Mouse (Mus musculus) megakaryocyte progenitor cell, adult 5-6 weeks (primary cell): ENCODE measurements around the gene Rpf1. TPM values are rescaled to one million over a fixed set of nuclear protein-coding genes. Genes with fewer than 3 reads are reported as not detected.

ENCODE experiments used
- ATAC-seq: replicated peaks from 2 replicates; pipeline ENCODE4 v1.8.0; 2016; ENCODE audit warnings: mild to moderate bottlenecking, moderate TSS enrichment, inconsistent platforms; ENCODE audit not compliant: poor library complexity
- total RNA-seq, 2 experiments: library from RNA; stranded (forward) in 1 of 2; stranded (reverse) in 1 of 2; fragments of 157-497, 149-512 nt in 1 of 2; fragments of 200-1000 nt in 1 of 2; gene quantifications; 2 replicates each; pipeline versions ENCODE4 v1.2.3 to v1.2.4; 2015 to 2017

Rpf1 gene
- total RNA-seq, 2 experiments from 2014 or later, result 81.8 to 90.2 TPM

DNA sequence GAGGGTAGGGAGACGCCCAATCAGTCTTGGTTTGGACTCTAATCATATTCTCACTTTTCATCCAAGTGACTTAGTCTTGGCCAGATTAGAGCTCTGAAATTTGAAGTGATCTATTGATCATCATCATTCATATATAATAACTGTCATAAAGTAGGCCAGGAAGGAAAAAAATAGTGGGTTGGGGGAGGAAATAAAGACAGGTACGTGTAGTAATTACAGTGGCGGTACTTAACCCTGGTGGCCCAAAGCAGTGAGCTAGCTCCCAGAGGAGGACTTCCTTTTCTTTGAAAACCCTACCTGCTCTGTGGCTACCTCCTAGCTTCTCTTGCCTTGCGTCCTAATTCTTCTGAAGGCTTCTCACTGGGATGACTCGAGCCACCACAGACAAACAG lies 20.4 kb downstream of the Rpf1 start:
- ATAC-seq, result 0 out of 2 replicates have a peak, but pooled peaks have one; percentile 27

DNA sequence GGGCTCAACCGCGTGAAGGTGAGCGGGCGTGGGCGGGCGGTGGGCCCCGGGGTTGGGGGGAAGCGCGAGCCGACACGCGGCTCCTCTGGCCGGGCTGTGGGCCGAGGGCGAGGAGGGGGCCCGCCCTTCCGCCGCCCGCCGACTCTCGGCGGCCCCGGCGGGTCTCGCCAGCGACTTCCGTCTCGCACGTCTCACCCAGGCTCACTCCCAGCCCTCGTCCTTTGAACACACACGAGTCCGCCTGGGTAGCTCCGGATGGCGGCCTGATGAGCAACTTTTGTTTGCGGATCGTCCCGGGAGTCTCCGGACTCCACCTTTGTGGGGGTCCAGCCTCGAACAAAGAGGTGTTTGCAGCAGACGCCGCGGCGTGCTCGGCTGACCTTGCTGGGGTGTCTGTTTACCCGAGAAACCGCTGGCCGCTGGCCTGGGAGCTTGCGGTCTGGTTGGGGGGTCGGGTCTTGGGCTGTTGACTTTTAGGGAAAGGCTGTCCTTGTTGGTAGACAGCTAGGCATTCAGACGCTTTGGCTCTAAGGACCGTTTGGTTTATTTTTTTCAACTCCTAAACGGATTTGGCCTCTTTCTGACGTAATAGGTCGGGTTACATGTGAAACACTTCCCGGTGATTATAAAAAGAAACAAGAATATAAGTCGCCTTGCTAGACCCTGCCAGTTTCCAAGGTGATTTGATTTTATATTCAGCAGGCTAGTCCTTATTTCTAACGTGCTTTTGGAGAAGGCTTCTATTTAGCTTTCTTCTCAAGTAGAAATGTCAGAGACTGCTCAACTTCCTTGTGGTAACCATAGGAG lies 21.0 kb downstream of the Rpf1 start:
- peak; percentile 37 for ATAC-seq

DNA sequence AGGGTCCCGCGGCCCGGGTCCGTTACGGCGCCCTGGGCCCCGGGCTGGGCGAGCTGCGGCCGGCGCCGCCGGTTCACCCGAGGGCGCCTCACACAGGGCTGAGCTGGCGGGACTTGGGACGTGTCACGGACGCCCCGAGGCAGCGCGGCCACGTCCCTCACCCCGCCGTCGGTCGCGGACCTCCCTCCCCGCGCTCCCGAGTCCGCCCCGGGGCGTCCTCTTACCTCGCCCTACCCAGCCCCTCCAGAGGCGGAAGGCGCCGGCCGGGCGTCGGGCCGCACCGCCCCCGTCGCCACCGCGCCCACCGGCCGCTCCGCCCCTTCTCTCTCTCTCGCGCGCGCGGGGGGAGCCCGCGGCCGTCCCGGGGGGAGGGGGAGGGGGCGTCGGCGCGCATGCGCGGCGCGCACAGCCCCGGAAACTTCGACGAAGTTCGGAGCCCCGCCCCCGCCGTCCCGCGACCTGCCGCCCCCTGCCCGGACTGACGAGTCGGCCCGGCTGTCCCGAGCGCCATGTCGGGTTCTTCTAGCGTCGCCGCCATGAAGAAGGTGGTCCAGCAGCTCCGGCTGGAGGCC lies 21.7 kb downstream of the Rpf1 start, which contains the start of the genes Spata1 and Gng5:
Gene Spata1 (minus strand): TSS at position 323 of the 572 bp plus-strand sequence.
Gene Gng5 (plus strand): TSS at position 377 of the 572 bp plus-strand sequence.
- ATAC-seq, result peak; percentile 83

DNA sequence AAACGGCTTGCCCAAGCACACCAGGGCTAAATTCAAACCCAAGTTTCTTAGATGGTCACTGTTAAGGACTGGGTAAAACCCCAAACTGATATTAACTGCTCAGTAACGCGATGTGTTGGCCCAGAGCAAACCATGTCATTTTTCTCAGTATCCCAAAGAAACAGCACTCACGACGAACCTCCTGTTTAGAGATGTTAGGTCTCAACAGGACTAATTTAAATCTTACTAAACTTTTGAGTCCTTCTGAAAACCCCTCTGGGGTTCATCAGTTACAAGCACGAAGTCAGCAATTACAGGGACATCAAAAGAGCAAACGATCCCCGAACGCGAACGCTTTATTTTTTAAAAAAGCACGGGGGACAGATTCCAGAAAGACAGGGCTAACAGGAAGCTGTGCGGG lies 22.2 kb downstream of the Rpf1 start:
- ATAC-seq, result no peak

DNA sequence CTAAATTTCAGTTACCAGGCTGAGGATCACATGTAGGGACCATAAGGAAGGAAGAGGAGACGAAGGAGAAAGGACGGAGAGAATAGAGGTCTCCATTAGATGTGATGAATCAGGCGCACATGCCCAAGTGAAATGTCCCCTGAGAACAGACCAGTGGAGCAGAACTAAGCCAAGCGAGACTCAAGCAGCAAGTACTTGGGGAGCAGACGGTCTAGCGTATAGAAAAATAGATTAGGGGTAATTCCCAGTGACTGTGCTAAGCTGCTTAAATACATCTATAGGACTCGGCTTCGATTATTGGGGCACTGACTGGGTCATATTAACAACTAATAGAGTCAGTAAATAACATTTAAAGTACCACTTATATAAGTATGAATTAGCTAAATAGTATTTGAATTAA lies 26.3 kb downstream of the Rpf1 start:
- no peak for ATAC-seq

DNA sequence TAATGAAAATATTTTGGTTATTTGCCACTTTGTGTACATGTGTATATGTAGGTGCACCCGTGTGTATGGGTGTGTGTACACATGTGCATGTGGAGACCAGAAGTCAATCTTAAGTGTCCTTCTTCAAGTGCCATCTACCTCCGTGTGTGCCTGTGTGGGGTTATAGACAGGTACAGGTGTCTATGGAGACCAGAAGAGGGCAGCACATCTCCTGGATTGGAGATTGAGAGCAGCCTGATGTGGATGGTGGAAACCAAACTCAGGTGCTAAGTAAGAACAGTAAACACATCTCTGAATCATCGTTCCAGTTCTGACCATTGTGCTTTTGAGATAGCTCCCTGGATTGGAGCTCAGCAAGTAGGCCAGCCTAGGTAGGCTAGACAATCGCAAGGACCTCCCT lies 34.8 kb downstream of the Rpf1 start:
- ATAC-seq, result peak; percentile 42; the same call in 1 of the 2 replicates

DNA sequence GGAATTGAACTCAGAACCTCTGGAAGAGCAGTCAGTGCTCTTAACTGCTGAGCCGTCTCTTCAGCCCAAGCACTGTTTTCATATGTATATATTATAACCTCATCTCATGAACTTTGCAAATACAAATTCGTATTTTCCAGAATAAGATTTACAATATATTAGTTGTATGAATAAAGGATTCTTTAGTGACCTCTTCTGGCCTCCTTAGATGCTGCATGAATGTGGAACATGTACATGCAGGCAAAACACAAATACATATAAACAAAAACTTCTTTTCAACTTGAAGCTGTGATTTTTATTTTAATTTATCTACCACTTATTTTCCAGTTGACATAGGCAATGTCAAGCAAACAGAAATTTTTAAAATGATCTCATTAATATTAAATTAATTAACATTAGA lies 39.2 kb downstream of the Rpf1 start:
- ATAC-seq, result no peak

DNA sequence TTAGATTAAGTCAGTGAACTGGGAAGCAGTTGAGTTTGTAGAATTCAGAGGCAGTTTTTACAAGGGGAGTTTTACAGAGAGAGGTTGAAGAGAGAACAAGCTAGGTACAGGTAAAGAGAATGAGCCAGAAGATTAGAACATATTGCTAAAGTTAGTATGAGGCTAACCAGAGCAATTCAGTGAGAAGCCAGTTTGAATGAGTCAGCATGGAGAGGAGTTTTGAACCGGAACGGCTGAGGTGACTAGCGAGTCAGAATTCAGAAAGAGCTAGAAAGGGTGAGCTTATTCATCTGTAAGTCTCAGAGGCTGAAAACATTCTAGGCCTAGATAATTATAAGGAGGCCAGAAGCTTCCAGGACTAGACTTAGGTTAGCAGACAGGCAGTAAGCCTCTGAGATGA lies 46.8 kb downstream of the Rpf1 start:
- no peak for ATAC-seq

DNA sequence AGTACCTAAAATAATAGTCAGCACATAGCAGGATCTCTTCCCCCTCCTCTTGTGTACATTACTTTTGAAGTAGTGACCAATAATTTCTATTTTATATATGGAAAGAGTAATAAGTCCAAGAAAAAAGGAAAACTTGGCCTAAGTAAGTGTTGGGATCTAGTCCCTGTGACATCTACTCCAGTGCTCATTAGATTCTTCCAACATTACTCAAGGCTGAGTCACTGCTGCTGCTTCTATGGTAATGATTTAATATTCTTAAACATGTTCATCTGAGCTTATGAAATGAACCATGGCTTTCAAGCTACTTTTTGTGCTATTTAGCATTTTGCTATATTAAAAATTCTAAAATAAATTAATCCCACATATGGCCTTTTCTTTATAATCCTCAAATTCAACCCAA lies 47.5 kb downstream of the Rpf1 start:
- no peak for ATAC-seq

DNA sequence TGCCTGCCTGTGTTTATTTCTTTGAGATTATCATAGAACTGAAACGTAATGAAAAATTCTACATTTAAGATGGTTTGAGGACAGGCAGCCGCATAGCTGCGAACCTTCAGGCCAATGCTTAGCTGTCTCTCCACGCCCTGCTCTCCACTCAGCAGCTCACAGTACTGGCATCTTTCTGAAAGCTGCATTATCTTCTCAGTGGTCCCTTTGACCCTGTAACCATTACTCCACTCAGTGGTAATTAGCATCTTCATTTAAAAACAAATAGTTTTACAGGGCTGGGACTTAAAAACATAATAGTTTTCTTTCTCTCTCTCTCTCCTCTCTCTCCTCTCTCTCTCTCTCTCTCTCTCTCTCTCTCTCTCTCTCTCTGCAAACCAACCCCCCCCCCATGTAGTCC lies 48.6 kb downstream of the Rpf1 start:
- no peak for ATAC-seq

DNA sequence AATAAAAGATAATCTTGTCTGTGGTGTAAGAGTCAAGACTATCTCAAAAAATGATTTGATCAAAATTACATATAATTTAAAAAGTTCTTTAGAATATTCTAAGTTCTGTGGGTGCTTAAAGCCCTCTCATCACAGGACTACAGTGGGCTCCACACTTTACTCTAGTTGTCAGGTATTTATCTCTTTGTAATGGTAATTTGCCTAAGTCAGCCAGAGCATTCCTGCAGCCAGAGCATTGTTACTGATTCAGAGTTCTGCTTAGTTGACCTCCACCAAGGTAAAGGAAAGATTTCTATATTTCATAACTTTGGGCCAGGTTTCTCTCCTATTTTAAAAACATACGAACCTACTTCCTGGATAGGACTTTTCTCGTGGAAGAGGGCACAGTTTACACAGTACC lies 52.0 kb downstream of the Rpf1 start:
- no peak for ATAC-seq

DNA sequence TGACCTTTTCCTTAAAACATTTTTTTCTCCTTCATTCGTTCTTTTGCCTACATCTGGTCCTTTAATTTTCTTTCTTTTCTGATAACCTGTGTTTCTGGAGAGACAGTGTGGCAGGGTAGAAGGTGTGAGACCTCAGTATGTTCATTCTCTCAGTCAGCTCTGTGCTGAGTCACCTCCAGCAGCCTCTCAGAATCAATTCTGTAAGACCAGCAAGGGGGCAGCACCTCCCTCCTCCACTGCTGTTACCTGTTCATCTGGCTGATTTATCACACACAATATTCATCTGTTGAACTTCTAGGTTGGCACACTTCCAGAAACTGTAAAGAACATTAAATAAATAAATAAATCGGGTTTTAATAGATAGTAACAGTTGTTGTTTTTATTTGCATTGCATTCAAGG lies 58.3 kb downstream of the Rpf1 start:
- peak; percentile 72; the same call in 1 of the 2 replicates for ATAC-seq

Other genes with a start within 250 kb of the Rpf1 start
- gene Ssx2ip, start 116.8 kb downstream of the Rpf1 start, total RNA-seq (2015), result 13.2 and 16.2 TPM in 2 replicates
- gene Ssx2ip, start 116.8 kb downstream of the Rpf1 start, total RNA-seq (2017), result 22.1 and 26.2 TPM in 2 replicates
- 12.5 and 17.0 TPM in 2 replicates for gene Ctbs, start 71.6 kb downstream of the Rpf1 start, total RNA-seq (2015)
- 9.9 and 10.5 TPM in 2 replicates for gene Ctbs, start 71.6 kb downstream of the Rpf1 start, total RNA-seq (2017)
- 9.1 TPM in 2 replicates for gene Spata1, start 21.7 kb downstream of the Rpf1 start, total RNA-seq (2015)
- gene Spata1, start 21.7 kb downstream of the Rpf1 start, total RNA-seq (2017), result 13.6 and 14.6 TPM in 2 replicates
- 294 and 360 TPM in 2 replicates for gene Gng5, start 21.6 kb downstream of the Rpf1 start, total RNA-seq (2015)
- gene Gng5, start 21.6 kb downstream of the Rpf1 start, total RNA-seq (2017), result 127 and 170 TPM in 2 replicates
- not detected in 2 replicates for gene Uox, start 49.0 kb upstream of the Rpf1 start, total RNA-seq (2015)
- gene Uox, start 49.0 kb upstream of the Rpf1 start, total RNA-seq (2017), result not detected in 2 replicates
- not detected in 2 replicates for gene Dnase2b, start 94.2 kb upstream of the Rpf1 start, total RNA-seq (2015)
- gene Dnase2b, start 94.2 kb upstream of the Rpf1 start, total RNA-seq (2017), result 0.14 TPM in 1 of 2 replicates, not detected in the other
- gene 4930503B20Rik, start 129.9 kb upstream of the Rpf1 start, total RNA-seq (2015), result not detected in 2 replicates
- 0.34 TPM in 1 of 2 replicates, not detected in the other for gene 4930503B20Rik, start 129.9 kb upstream of the Rpf1 start, total RNA-seq (2017)
- gene Samd13, start 164.2 kb upstream of the Rpf1 start, total RNA-seq (2015), result 1.1 and 1.2 TPM in 2 replicates
- gene Samd13, start 164.2 kb upstream of the Rpf1 start, total RNA-seq (2017), result 0.96 and 1.5 TPM in 2 replicates